Mouse (Mus musculus) telencephalon, adult 2 months (tissue): ENCODE results near the gene Slc1a2.

Experiments used
- DNase-seq: peaks from one replicate; pipeline ENCODE4 v3.0.0-alpha.2; 2011; ENCODE audit warnings: low read depth, low spot score

The Slc1a2 gene

GRCm38 (mm10) chr2:102712678-102713628, 54.5 kb downstream of the Slc1a2 start:
- no peak for DNase-seq

DNA sequence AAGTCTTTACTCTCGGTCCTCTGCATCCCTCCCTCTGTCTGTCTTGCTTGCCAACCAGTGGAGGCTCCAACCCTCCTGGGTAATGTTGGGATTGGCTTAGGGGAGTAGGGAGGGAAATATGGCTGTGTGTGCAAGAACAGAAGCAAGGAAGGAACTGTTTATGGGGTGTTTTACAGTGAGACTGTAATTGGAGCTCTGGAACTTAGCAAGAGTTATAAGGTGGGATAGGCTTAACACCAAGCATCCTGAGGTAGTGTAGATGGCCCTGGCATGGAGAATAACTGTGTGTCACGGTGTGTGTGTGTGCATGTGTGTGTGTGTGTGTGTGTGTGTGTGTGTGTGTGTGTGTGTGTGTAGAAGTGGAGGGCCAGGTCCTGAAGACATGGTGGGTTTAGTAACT, 55.9 kb downstream of the Slc1a2 start:
- DNase-seq, result no peak

GRCm38 (mm10) chr2:102715754-102716153, 57.3 kb downstream of the Slc1a2 start:
- no peak for DNase-seq

GRCm38 (mm10) chr2:102721859-102722258, 63.4 kb downstream of the Slc1a2 start:
- no peak for DNase-seq

DNA sequence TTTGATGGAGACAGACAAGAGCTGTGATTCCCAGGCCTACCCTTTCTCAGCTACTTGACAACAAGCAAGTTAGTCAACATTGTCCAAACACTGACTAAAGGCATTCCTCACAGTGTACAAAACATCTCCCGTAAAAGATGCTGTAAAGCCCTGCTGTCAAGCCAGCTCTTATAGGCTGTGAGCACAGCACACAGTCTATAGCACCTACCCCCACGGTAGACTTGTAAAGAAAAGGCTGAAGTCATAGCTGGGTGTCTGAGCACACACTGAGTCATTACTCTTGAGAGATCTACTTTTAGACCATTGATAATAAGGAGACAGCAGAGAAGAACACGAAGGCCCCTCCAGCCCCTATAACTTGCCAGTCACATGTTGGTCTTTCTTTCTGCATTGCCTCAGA, 66.6 kb downstream of the Slc1a2 start:
- peak; percentile 44 for DNase-seq

- no peak for DNase-seq
Observed at GRCm38 (mm10) chr2:102730386-102730785, 71.9 kb downstream of the Slc1a2 start.

DNA sequence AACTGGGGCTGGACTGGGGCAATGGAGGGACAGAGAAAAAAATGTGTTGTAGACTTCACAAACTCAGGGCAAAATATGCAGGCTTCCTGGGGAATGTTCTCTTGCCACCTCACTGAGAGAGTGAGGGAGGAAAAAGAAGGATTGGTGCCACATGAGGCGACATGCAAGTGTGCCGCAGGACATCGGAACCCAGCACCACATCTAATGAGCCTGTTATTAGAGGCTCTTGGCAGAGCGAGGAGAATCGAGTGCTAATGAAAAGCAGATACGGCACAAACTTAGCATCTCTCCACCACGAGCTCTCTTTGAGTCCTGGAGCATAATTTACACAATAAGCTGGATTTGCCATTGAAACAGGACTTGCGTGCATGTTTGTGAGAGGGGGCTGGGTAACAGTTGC, 72.3 kb downstream of the Slc1a2 start:
- DNase-seq, result no peak

DNA sequence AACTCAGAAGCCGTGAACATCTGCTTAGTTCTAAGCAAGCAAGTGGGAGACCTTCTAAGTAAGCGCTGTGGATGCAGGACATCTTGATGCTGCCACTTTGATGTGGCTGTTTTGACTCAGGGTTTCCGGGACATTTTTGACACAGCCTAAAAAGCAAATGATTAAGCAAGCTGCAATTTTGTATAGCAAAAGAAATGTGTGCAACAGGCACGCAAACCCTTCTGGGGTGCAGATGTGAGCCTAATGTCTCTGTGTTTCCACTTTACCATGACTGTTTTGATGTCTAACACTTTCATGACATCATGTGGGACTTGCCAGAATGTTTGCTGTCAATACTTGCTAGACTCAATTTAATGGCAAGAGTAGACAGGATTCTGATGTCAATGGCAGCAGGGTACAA, 74.7 kb downstream of the Slc1a2 start:
- no peak for DNase-seq

DNA sequence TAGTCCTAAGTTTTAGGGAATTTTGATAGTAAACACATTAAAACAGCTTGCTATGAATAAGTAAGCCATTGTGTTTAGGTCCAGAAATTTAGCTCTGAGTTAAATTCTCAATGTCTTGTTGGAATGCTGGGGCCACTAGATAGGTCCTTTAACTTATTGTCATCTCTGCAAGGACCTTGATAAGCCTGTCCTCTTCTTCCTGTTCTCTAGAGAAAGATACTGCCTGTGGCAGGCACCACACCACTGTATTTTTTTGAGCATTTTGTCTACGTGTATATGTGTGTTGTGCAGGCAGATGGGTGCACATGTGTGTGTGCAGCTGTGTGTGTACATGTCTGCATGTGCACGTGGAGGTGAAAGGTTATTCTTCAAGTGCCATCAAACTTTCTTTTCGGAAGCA, 75.6 kb downstream of the Slc1a2 start:
- no peak for DNase-seq

DNA sequence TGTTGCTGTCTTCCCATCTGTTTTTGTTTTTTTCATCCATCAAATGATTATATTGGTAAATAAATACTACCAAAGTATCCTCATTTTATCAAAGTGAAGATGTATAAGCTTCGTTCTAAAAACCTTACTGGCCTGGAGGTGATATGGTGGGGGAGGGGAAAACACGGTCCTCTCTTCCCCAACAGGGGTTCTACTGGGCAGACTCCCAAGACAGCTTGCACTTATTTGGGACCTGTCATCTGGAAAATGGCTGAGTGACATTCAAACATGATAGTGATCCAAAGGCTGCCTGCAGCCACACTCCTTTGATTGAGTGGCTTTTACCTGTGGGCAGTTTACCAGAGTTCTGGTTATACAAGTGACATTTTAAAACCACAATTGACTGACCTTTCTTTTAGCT, 76.6 kb downstream of the Slc1a2 start:
- DNase-seq, result no peak

GRCm38 (mm10) chr2:102735811-102736210, 77.4 kb downstream of the Slc1a2 start:
- no peak for DNase-seq

DNA sequence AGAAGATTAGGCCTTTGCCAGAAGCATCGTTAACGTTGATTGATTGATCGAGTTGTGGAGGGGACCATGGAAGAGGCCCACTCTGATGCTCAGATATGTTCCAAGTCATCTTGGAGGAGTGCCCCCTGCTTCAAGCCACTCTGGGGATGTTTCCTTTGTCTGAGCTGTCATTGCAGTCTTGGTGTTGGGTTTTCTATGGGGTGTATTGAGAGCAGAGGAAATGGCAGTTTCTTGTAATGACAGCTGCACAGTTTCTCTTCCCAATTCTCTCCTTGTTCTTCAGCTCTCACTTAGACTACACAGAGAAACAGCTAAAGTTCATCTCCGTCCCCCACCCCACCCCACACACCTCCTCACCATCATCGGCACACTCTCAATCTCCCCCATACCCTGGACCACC, 78.0 kb downstream of the Slc1a2 start:
- no peak for DNase-seq

DNA sequence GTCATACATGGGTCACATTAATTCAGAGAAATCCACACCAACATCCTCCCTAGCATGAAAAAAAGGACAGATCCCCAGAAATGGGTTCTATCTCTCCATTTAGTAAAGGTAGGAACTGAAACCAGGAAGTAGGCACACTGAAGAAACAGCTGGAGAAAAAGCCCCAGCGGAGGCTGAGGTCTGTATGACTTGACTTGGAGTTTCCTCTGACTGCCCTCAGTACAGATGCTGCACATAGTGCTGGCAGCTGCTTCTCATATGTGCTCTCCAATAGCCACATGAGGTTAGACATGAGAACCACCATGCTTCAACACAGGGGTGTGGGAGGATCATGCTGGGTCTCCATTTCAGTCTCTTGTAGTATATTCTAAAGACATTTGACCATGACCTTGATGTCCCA, 80.4 kb downstream of the Slc1a2 start:
- DNase-seq, result no peak

DNA sequence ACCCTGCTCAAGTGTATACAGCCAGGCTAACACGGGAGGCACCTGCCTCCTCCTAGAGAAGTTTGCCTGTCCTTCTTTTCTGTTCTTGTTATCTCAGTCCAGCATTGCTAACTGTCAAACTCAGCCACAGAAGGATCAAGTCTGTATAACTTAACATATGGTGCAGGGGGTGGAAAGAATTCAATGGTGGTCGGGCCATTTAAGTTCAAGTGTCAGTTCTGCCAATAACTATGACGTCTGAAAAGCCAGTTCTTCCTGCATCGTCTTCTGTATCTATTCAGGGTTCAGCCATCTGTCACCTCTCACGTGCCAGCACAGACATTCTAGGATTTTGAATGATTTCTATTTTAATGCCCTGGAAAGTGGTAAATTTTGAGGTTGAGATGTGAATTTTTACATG, 84.2 kb downstream of the Slc1a2 start:
- peak; percentile 84 for DNase-seq

DNA sequence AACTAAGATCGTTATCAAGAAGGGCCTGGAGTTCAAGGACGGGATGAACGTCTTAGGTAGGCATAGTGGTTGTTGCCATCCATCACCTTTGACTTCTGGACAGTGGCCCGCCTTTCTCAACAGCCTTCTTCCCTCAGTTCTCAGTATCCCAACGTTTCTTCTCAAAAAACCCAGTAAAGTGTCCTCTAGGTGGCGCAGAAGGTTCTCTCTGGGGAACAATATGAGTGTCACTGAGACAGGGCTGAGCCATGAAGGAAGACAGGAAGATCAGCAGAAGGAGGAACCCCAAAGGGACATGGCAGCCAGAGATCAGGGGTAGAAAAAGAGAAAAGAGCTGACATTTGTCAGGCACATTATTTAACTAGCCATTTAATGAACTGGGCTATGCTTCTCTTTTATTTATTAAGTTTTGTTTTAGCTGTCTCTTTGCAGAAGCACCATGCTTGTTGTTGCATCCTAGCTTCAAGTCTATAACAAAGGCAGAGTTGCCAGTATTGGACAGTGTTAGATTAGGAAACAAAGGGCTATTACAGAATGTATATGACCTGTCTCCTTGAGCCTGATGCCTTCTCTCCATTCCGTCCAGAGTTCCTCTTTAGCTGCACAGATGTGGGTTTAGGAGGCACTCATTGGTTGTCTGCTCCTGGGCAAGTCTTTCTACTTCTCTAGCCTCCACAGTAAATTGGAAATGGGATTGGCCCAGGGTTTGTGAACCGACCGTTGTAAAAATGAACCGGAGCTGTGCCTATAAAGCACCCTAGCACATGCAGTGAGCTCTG, 85.6 kb downstream of the Slc1a2 start:
- no peak for DNase-seq

GRCm38 (mm10) chr2:102745259-102745906, 86.9 kb downstream of the Slc1a2 start:
- no peak for DNase-seq

GRCm38 (mm10) chr2:102747758-102748157, 89.3 kb downstream of the Slc1a2 start:
- DNase-seq, result no peak

DNA sequence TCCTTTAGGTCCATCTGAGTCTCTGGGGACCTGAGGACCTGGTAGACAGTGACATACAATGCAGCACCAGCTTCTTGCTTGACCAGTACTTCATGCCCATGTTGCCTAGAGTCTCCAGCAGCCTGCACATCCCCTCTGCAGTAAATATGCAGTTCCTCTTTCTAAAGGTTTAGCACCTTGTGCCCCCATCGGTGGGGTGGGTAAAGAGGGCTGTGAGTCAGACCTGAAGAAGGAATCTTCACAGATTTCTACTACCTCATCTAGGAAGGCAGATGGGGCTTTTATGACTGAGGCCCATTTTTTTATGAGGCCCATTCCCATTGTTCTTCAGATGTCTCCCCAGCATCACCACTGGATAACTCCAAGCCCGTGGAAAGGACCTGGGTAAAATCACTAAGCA, 91.5 kb downstream of the Slc1a2 start:
- DNase-seq, result no peak

DNA sequence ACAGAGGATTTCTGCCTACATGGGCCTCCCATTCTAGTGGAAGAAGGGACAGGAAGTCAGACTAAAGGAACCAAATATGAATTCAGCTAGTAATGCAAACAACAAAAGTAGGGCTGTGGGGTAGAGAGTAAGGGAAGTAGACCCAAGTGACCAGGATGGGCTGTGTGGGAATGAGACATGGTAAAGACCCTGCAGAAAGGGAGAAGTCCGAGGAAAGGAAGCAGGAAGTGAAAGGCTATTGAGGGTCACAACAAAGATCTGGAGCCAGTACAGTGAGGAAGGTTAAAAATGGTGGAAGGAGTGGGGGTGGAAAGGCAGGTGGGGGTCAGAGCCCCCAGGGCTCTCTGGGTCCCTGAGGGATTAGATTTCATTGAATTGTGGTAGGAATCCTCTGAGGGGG, 93.4 kb downstream of the Slc1a2 start:
- DNase-seq, result no peak

- no peak for DNase-seq
Observed at GRCm38 (mm10) chr2:102757241-102757860, 98.9 kb downstream of the Slc1a2 start.

GRCm38 (mm10) chr2:102759479-102759878, 101.0 kb downstream of the Slc1a2 start:
- no peak for DNase-seq
